10 mouse cellular contexts compared by ENCODE assay signal in genomic region chr4:78605763-78606460, GRCm38 (mm10).
A peak's percentile ranks its signal among the peaks of the same experiment; 100 is the strongest.
DNase-seq lines count a peak whose midpoint lies in the region; ATAC-seq lines count a peak whose summit lies in the region.
"Had no signal": no experiment of that assay in that cellular context is flagged by ENCODE, and none has a peak within 500 bp of the region (broad histone marks: within the 10 kb centered on the region; RNA-seq: fewer than 3 reads in every experiment).

No protein-coding gene starts in this region.

- peak overlapping the region; percentile 42 for H3K4me3 ChIP-seq in kidney, embryonic 15.5 days (replicated peaks)
- H3K4me3 ChIP-seq in forebrain, embryonic 11.5 days (ENCODE audit: low read depth, low read length): no peak overlapping the region; the same call in 1 of the 2 replicates
- peak overlapping the region; percentile 33 for H3K4me3 ChIP-seq in intestine, embryonic 16.5 days (ENCODE audit: low read length)
- H3K4me3 ChIP-seq in neural tube, embryonic 12.5 days: peak overlapping the region; percentile 29

- ATAC-seq in kidney, embryonic 15.5 days (replicated peaks; ENCODE audit: low FRiP score): peak; percentile 46
- peak; percentile 42; the same call in 1 of the 2 replicates for ATAC-seq in forebrain, embryonic 11.5 days (replicated peaks; ENCODE audit: low FRiP score)
- ATAC-seq in intestine, embryonic 16.5 days: no peak
- ATAC-seq in neural tube, embryonic 12.5 days (ENCODE audit: low FRiP score, low read depth): peak; percentile 37; the same call in 1 of the 2 replicates
- ATAC-seq in erythroid progenitor cell, adult 5-6 weeks (replicated peaks; ENCODE audit: low FRiP score, poor library complexity, severe bottlenecking): no peak

- no peak overlapping the region for H3K9ac ChIP-seq in kidney, embryonic 15.5 days
- no peak overlapping the region for H3K9ac ChIP-seq in forebrain, embryonic 11.5 days (ENCODE audit: low read length)
- no peak overlapping the region for H3K9ac ChIP-seq in intestine, embryonic 16.5 days (ENCODE audit: low read depth, low read length)
- no peak overlapping the region for H3K9ac ChIP-seq in neural tube, embryonic 12.5 days

- H3K36me3 ChIP-seq in kidney, embryonic 15.5 days: no peaks in the 10 kb centered on the region
- no peaks in the 10 kb centered on the region for H3K36me3 ChIP-seq in forebrain, embryonic 11.5 days (ENCODE audit: control insufficient read depth, insufficient read depth, low read length)
- no peaks in the 10 kb centered on the region for H3K36me3 ChIP-seq in intestine, embryonic 16.5 days (ENCODE audit: control insufficient read depth, insufficient read depth, low read length)
- no peaks in the 10 kb centered on the region for H3K36me3 ChIP-seq in neural tube, embryonic 12.5 days

- H3K4me1 ChIP-seq in kidney, embryonic 15.5 days: no peaks in the 10 kb centered on the region
- H3K4me1 ChIP-seq in forebrain, embryonic 11.5 days (replicated peaks; ENCODE audit: control insufficient read depth, insufficient read depth, low read length): no peaks in the 10 kb centered on the region
- H3K4me1 ChIP-seq in intestine, embryonic 16.5 days (ENCODE audit: control insufficient read depth, insufficient read depth, low read length): no peaks in the 10 kb centered on the region
- no peaks in the 10 kb centered on the region for H3K4me1 ChIP-seq in neural tube, embryonic 12.5 days

- DNase-seq in kidney, adult 9 months: no peak
- DNase-seq in forebrain, embryonic 11.5 days (ENCODE audit: low spot score): no peak
- DNase-seq in thymus, postnatal 14 days: no peak
- DNase-seq in spleen, postnatal 36 days (ENCODE audit: low spot score in 2 of 2): no peak
- DNase-seq: cerebellum, adult 11 months; spleen, adult 18-20 months had no signal

- no peaks in the 10 kb centered on the region for H3K27me3 ChIP-seq in kidney, embryonic 15.5 days
- no peaks in the 10 kb centered on the region for H3K27me3 ChIP-seq in forebrain, embryonic 11.5 days (ENCODE audit: control insufficient read depth, insufficient read depth, low read length)
- no peaks in the 10 kb centered on the region for H3K27me3 ChIP-seq in intestine, embryonic 16.5 days (replicated peaks; ENCODE audit: control insufficient read depth, insufficient read depth, low read length)
- H3K27me3 ChIP-seq in neural tube, embryonic 12.5 days (replicated peaks): no peaks in the 10 kb centered on the region

- no peak overlapping the region for H3K27ac ChIP-seq in kidney, embryonic 15.5 days
- no peak overlapping the region for H3K27ac ChIP-seq in forebrain, embryonic 11.5 days (ENCODE audit: low read depth, low read length)
- H3K27ac ChIP-seq in intestine, embryonic 16.5 days (ENCODE audit: low read length): no peak overlapping the region
- H3K27ac ChIP-seq in neural tube, embryonic 12.5 days: no peak overlapping the region

- 50% methylated on average over 4 of the region's 4 CpGs for WGBS in kidney, embryonic 15.5 days
- 93% methylated on average over 4 of the region's 4 CpGs for WGBS in forebrain, embryonic 11.5 days
- 80% methylated on average over 4 of the region's 4 CpGs for WGBS in intestine, embryonic 16.5 days
- WGBS in neural tube, embryonic 12.5 days: 78% methylated on average over 4 of the region's 4 CpGs

- no peaks in the 10 kb centered on the region for H3K9me3 ChIP-seq in kidney, embryonic 15.5 days (replicated peaks)
- no peaks in the 10 kb centered on the region for H3K9me3 ChIP-seq in forebrain, embryonic 11.5 days (ENCODE audit: control insufficient read depth, low read length)
- no peaks in the 10 kb centered on the region for H3K9me3 ChIP-seq in intestine, embryonic 16.5 days (ENCODE audit: control insufficient read depth, low read length)
- H3K9me3 ChIP-seq in neural tube, embryonic 12.5 days: no peaks in the 10 kb centered on the region

- H3K4me2 ChIP-seq in kidney, embryonic 15.5 days: peak overlapping the region; percentile 61
- peak overlapping the region; percentile 37; the same call in 1 of the 2 replicates for H3K4me2 ChIP-seq in forebrain, embryonic 11.5 days (ENCODE audit: low read depth, low read length, severe bottlenecking)
- peak overlapping the region; percentile 51 for H3K4me2 ChIP-seq in intestine, embryonic 16.5 days (ENCODE audit: low read depth, low read length)
- H3K4me2 ChIP-seq in neural tube, embryonic 12.5 days (replicated peaks): peak overlapping the region; percentile 61

Comparison
In these comparisons a context has a peak if more than half of its experiments do, and no peak if none do; other contexts are left out.
1. ATAC-seq: peak in kidney, embryonic 15.5 days (single experiment), forebrain, embryonic 11.5 days (single experiment) and neural tube, embryonic 12.5 days (single experiment); none in intestine, embryonic 16.5 days (single experiment) and erythroid progenitor cell, adult 5-6 weeks (single experiment).
2. Peak in every context shown above with its lines, with median percentiles within 50 percentile points of each other: H3K4me2 ChIP-seq.